Mouse (Mus musculus): ENCODE measurements around the gene Dhx58.
"Not testable (repeated sequence)": the region's sequence is repeated elsewhere in the genome, so short reads cannot be mapped to it uniquely, and the experiment has no call there.

Gene Dhx58

GRCm38 (mm10) chr11:100702081-100702851 is 1.8 kb downstream of the Dhx58 start:
- peak in 1 of 2 experiments; percentile 47 for DNase-seq (ENCODE audit: low spot score in 2 of 2)

- DNase-seq (ENCODE audit: low spot score in 2 of 2), result no peak
Measured at GRCm38 (mm10) chr11:100701301-100701700, 2.8 kb downstream of the Dhx58 start.

DNA sequence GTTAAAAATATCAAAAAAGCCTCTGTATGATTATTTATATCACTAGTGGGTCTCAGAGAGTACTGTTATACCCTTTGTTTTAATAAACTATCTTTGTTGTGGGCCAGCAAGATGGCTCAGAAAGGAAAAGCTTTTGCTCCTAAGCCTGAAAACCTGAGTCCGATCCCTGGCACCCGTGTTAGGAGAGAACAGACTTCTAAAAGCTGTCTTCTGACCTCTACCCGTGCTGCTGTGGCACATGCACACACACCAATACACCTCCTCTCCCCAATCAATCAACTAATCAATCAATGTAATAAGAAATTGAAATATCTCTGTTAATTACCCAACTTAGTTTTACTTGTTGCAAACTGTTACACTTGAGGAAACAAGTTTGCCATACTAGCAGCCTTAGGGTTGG is 3.4 kb downstream of the Dhx58 start:
- no peak for DNase-seq (ENCODE audit: low spot score in 2 of 2)

DNA sequence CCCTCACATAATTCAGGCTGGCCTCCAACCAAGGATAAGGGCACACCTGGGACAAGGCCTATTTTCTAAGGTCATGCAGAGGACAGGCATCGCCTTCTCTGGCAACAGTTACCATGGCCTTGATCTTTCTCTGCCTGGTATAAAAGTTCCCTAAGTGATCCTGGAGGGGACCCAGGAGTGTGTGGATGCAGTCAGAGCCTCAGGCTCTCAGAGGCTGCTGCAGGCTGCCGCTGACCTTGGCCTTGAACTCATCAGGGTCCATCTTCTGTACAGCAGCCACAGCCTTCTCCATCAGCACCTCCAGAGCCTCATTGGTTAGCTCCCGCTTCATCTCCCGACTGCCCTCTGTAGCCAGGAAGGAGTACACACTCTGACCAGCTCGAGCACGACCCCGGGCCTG is 6.2 kb downstream of the Dhx58 start:
- no peak for DNase-seq (ENCODE audit: low spot score in 2 of 2)

DNA sequence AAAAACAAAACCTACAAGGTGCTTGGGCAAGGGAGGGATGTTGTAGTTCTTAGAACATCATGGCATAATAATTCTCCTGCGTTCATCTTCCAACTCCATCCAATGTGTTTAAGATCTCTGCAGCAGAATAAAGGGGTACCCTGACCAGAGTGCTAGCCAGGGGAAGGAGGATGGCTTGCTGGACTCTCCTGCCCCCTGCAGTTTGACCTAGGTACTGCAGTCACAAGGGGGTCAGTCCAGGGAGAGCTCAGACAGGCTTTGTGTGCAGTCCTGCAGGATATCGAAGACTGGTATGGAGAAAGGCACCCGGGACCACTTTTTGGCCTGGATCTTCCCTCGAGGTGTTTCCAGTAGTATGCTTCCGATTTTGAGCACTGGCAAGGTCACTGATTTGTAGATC is 9.1 kb downstream of the Dhx58 start:
- peak; percentile 74 to 76 for DNase-seq (ENCODE audit: low spot score in 2 of 2)

GRCm38 (mm10) chr11:100693154-100693553 is 10.9 kb downstream of the Dhx58 start:
- DNase-seq (ENCODE audit: low spot score in 2 of 2), result no peak

- no peak for DNase-seq (ENCODE audit: low spot score in 2 of 2)
Measured at GRCm38 (mm10) chr11:100692164-100692616, 11.9 kb downstream of the Dhx58 start, which contains the start of gene Zfp385c. Gene Zfp385c, minus strand, starts transcription at chr11:100692455.

DNA sequence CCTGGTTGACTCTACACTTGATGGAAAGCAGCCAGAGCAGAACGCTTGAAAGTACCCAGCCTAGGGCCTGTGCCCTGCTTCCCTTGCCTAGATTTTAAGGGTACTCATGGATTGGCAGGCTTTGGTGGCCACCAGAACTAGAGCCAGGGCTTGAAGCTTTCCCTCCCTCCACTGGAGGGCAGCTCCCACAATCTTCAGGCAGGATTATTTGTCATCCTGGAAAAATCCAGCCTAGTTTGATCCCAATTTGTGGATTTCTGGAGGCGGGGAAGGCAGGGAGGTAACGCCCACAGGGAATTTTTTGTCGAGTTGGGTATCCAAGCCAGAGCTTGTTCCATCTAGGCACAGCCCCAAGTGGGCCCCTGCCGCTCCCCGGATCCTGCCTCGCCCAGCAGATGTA is 13.7 kb downstream of the Dhx58 start:
- DNase-seq (ENCODE audit: low spot score in 2 of 2), result no peak

GRCm38 (mm10) chr11:100688443-100688842 is 15.6 kb downstream of the Dhx58 start:
- no peak for DNase-seq (ENCODE audit: low spot score in 2 of 2)

DNA sequence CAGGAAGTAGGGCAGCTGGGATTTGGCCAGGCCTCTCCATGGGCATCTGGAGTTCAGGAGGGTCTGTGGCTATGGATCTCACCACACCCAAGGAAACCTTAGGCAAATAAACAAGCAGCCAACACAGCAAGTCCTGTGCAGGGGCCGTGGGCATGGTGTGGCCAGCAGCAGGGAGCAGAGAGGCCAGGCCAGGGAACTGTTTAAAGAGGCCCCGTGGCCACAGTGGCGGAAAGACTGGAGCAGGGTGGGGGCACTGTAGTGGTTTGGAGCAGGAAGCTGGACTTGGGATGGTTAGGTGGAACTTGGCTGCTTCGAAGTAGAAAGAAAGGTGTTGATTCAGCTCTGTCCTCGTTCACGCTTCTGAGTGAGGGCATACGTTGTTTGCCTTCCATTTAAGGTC is 16.8 kb downstream of the Dhx58 start:
- no peak for DNase-seq (ENCODE audit: low spot score in 2 of 2)

GRCm38 (mm10) chr11:100685371-100685770 is 18.7 kb downstream of the Dhx58 start:
- DNase-seq (ENCODE audit: low spot score in 2 of 2), result no peak

GRCm38 (mm10) chr11:100684084-100684483 is 20.0 kb downstream of the Dhx58 start:
- DNase-seq (ENCODE audit: low spot score in 2 of 2), result no peak

GRCm38 (mm10) chr11:100682526-100682925 is 21.5 kb downstream of the Dhx58 start:
- DNase-seq (ENCODE audit: low spot score in 2 of 2), result no peak

DNA sequence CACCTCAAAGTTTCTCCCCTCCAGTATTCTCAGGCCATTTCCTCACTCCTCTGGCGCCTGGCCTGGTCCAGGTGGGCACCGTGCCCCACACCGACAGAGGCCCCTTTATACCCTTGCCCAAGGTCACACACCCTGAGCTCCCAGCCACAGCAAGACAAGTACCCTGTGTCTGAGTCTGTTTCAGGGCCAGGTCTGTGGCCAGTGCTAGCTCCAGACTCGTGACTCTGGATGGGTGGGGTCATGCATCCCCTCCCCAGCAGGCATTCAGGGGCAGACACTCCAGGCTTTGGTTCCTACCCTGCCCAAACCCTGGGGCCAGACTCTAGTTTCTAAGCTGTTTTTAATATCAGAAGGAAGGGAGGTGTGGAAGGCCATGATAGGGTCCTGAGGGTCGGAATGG is 22.2 kb downstream of the Dhx58 start:
- DNase-seq (ENCODE audit: low spot score in 2 of 2), result no peak

GRCm38 (mm10) chr11:100677810-100678209 is 26.3 kb downstream of the Dhx58 start:
- no peak for DNase-seq (ENCODE audit: low spot score in 2 of 2)

DNA sequence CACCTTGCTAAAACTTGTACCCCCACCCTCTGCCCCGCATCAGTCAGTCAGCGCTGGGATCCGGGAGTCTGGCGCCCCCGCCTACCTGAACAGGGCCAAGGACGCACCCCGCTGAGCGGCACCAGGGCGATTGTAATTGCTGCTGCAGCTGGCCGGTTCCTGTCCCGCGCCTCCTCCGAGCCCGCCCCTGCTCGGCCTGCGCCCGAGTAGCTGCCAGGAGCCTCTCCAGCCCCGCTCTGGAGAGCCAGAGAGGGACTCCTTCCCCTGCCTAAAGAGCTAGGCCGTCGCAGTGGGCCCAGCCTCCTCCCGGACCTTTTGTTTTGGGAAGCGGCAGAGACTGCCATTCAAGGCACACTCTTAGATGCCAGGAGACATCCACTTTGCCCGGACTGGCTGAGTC is 30.9 kb downstream of the Dhx58 start:
- no peak for DNase-seq (ENCODE audit: low spot score in 2 of 2)

- no peak for DNase-seq (ENCODE audit: low spot score in 2 of 2)
Measured at GRCm38 (mm10) chr11:100671956-100672355, 32.1 kb downstream of the Dhx58 start.

- DNase-seq (ENCODE audit: low spot score in 2 of 2), result no peak
Measured at GRCm38 (mm10) chr11:100671049-100671448, 33.0 kb downstream of the Dhx58 start.

DNA sequence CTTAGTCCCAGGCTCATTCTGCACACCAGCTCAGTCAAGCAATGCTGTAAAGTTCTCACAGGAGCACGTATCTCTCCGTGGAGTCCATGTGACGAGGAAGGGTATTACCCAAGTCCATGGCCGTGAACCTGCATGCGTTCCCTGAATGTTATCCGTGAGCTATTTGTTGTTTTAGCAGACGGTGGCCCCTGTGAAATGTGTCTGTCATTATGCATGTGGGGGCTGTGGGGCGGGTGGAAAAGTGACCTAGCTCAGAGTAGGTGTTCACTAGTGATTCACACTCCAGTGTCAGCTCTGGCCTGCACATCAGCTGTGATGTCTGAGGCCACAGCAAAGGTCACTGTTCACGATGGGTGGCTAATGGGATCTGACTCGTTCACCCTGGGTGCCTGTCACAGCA is 44.3 kb downstream of the Dhx58 start:
- DNase-seq (ENCODE audit: low spot score in 2 of 2), result no peak

DNA sequence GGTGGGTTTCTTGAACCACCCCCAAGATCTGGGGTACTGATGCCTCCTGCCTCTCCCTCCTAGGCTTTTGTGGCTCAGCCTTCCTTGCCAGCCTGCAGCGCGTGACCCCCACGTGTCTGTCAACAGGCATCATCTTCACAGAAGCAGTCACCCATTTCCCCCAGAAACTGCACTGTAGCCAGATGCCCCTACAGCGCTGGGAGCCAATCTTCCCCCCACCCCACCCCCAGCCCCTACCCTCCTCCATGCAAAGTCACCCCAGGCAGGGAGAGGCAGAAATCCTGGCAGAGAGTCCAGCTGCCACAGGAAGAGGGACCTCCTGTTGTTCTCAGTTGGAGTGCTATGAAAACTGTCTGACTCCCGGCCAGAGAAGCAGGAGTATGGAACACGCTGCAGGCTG is 47.6 kb downstream of the Dhx58 start:
- no peak for DNase-seq (ENCODE audit: low spot score in 2 of 2)

GRCm38 (mm10) chr11:100655589-100655988 is 48.5 kb downstream of the Dhx58 start:
- not testable (repeated sequence) for DNase-seq (ENCODE audit: low spot score in 2 of 2)

GRCm38 (mm10) chr11:100651748-100652147 is 52.3 kb downstream of the Dhx58 start:
- DNase-seq (ENCODE audit: low spot score in 2 of 2), result no peak

DNA sequence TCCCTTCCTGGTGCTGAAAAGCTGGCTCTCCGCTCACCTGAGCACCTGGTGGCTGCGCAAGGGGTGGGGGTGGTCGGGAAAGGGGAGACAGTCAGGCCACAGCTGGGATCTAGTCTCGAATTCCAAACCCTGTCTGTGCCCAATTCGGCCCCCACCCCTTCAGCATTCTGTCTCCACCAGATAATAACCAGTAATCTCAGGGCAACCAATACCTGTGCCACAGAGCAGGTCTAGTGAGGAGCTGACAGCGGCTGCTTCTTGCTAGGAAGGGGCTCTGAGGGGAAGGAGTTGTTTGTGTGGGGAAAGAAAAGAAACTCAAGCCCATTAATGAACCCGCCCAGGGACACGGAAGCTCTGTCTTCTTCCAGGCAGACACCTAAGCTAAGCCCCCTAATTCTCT is 52.9 kb downstream of the Dhx58 start:
- no peak for DNase-seq (ENCODE audit: low spot score in 2 of 2)

- no peak for DNase-seq (ENCODE audit: low spot score in 2 of 2)
Measured at GRCm38 (mm10) chr11:100648405-100648804, 55.7 kb downstream of the Dhx58 start.

All from frontal cortex, postnatal 25 days (tissue).